Mouse (Mus musculus) spleen, adult 12 weeks (tissue): ENCODE results near the gene Gm11238.
"Not testable (repeated sequence)": the region's sequence is repeated elsewhere in the genome, so short reads cannot be mapped to it uniquely, and the experiment has no call there.

Experiments
- DNase-seq: peaks from one replicate; pipeline ENCODE4 v3.0.0; 2022; ENCODE audit warnings: low spot score

Gene Gm11238

DNA sequence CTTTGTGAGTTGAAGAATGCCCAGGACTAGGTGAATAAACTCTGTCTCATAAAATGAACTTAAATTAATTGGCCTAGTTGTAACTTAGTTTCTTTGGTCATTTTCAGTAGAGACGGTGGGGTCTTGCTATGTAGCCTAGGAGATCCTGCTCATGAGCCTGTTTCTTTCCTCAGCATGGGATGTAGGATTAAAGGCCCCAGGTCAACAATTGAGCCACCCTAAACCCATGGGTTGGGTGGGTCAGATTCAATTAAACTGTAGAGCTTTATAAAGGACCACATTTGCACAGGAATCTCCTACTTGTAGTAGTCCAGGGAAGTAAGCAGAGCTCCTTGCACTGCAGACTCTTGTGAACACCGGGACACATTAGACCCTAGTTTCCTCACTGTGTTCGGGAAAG, at the start of gene Gm11238:
TSS of gene Gm11238 (plus strand) at position 301 of the 400 bp plus-strand sequence.
- DNase-seq: not testable (repeated sequence)

DNA sequence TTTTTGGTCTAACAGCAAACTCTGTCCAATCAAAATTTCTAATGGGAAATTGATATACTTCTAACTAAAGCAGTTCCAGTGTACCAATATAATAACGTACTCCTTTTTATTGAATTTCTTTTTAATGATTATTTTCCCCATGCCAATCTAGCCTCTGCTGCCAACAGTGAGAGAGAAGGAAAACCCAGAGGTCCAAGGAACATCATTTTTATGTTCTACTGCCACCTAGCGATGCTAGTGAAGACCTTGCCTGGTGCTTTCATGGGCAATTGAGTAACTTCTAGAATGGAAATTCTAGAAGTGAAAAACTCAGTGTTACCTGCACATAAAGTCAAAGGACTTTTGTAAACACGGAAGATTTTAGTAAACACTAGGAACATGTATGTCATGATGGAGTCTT, 8.4 kb upstream of the Gm11238 start:
- no peak for DNase-seq

DNA sequence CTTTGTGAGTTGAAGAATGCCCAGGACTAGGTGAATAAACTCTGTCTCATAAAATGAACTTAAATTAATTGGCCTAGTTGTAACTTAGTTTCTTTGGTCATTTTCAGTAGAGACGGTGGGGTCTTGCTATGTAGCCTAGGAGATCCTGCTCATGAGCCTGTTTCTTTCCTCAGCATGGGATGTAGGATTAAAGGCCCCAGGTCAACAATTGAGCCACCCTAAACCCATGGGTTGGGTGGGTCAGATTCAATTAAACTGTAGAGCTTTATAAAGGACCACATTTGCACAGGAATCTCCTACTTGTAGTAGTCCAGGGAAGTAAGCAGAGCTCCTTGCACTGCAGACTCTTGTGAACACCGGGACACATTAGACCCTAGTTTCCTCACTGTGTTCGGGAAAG, 15.0 kb downstream of the Gm11238 start, which contains the start of gene Gm11237:
TSS of gene Gm11237 (plus strand) at position 301 of the 400 bp plus-strand sequence.
- not testable (repeated sequence) for DNase-seq

DNA sequence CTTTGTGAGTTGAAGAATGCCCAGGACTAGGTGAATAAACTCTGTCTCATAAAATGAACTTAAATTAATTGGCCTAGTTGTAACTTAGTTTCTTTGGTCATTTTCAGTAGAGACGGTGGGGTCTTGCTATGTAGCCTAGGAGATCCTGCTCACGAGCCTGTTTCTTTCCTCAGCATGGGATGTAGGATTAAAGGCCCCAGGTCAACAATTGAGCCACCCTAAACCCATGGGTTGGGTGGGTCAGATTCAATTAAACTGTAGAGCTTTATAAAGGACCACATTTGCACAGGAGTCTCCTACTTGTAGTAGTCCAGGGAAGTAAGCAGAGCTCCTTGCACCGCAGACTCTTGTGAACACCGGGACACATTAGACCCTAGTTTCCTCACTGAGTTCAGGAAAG, 30.1 kb downstream of the Gm11238 start, which contains the start of gene Gm11236:
TSS of gene Gm11236 (plus strand) at position 301 of the 400 bp plus-strand sequence.
- DNase-seq: not testable (repeated sequence)

DNA sequence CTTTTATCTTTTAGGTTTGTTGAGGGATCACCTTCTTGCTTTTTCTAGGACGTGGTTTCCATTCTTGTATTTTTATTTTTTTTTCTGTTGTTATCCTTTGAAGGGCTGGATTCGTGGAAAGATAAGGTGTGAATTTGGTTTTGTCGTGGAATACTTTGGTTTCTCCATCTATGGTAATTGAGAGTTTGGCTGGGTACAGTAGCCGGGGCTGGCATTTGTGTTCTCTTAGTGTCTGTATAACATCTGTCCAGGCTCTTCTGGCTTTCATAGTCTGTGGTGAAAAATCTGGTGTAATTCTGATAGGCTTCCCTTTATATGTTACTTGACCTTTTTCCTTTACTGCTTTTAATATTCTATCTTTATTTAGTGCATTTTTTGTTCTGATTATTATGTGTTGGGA, 54.2 kb downstream of the Gm11238 start:
- not testable (repeated sequence) for DNase-seq

DNA sequence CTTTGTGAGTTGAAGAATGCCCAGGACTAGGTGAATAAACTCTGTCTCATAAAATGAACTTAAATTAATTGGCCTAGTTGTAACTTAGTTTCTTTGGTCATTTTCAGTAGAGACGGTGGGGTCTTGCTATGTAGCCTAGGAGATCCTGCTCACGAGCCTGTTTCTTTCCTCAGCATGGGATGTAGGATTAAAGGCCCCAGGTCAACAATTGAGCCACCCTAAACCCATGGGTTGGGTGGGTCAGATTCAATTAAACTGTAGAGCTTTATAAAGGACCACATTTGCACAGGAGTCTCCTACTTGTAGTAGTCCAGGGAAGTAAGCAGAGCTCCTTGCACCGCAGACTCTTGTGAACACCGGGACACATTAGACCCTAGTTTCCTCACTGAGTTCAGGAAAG, 60.4 kb downstream of the Gm11238 start, which contains the start of gene Gm11239:
TSS of gene Gm11239 (plus strand) at position 301 of the 400 bp plus-strand sequence.
- not testable (repeated sequence) for DNase-seq

DNA sequence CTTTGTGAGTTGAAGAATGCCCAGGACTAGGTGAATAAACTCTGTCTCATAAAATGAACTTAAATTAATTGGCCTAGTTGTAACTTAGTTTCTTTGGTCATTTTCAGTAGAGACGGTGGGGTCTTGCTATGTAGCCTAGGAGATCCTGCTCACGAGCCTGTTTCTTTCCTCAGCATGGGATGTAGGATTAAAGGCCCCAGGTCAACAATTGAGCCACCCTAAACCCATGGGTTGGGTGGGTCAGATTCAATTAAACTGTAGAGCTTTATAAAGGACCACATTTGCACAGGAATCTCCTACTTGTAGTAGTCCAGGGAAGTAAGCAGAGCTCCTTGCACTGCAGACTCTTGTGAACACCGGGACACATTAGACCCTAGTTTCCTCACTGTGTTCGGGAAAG, 75.5 kb downstream of the Gm11238 start, which contains the start of gene Gm428:
TSS of gene Gm428 (plus strand) at position 301 of the 400 bp plus-strand sequence.
- not testable (repeated sequence) for DNase-seq
